Mouse (Mus musculus): ENCODE measurements around the gene Ccdc69. TPM values are rescaled to one million over a fixed set of nuclear protein-coding genes. Genes with fewer than 3 reads are reported as not detected.

Ccdc69 gene
- polyA plus RNA-seq, 1 experiment = 0.04 TPM

- no peaks in the 10 kb centered on the region for H3K36me3 ChIP-seq (ENCODE audit: control insufficient read depth, insufficient read depth)
- H3K79me2 ChIP-seq (ENCODE audit: control insufficient read depth, insufficient read depth) = no peaks in the 10 kb centered on the region
- no peak for TF ChIP-seq CTCF (IDR thresholded peaks at IDR 0.05; ENCODE audit: control insufficient read depth, insufficient read depth, insufficient read length)
- TF ChIP-seq MYOD1 (IDR thresholded peaks at IDR 0.05; ENCODE audit: control insufficient read depth, insufficient read length, low read depth) = no peak
- no peak for TF ChIP-seq USF1 (IDR thresholded peaks at IDR 0.05; ENCODE audit: low read depth)
- no peak for TF ChIP-seq FOSL1 (IDR thresholded peaks at IDR 0.05; ENCODE audit: insufficient read depth, low read length, poor library complexity, severe bottlenecking)
- no peak for TF ChIP-seq MYOG (IDR thresholded peaks at IDR 0.05; ENCODE audit: control insufficient read depth, extremely low read depth, insufficient read length)
- TF ChIP-seq CEBPB (IDR thresholded peaks at IDR 0.05; ENCODE audit: low read depth) = no peak
- TF ChIP-seq MAX (IDR thresholded peaks at IDR 0.05) = no peak
- H3ac ChIP-seq (ENCODE audit: control insufficient read depth, insufficient read length, low read depth) = no peak overlapping the region
- H3K79me3 ChIP-seq (ENCODE audit: low read depth) = no peaks in the 10 kb centered on the region
- no peaks in the 10 kb centered on the region for H3K27me3 ChIP-seq (ENCODE audit: control insufficient read depth, insufficient read depth, insufficient read length)
- H3K4me3 ChIP-seq (ENCODE audit: insufficient read depth, poor library complexity, severe bottlenecking) = no peak overlapping the region
Measured at GRCm38 (mm10) chr11:55109521-55110300, 31.8 kb upstream of the Ccdc69 start.

- Histone ChIP-seq H3K79me3 (ENCODE audit: low read depth) (no peaks in the 10 kb centered on the region), H3K27me3 (ENCODE audit: control insufficient read depth, insufficient read depth, insufficient read length) (no peaks in the 10 kb centered on the region), H3K36me3 (ENCODE audit: control insufficient read depth, insufficient read depth) (no peaks in the 10 kb centered on the region), H3K4me3 (ENCODE audit: insufficient read depth, poor library complexity, severe bottlenecking) (no peak overlapping the region), H3ac (ENCODE audit: control insufficient read depth, insufficient read length, low read depth) (no peak overlapping the region), H3K79me2 (ENCODE audit: control insufficient read depth, insufficient read depth) (no peaks in the 10 kb centered on the region)
- TF ChIP-seq MYOG (IDR thresholded peaks at IDR 0.05; ENCODE audit: control insufficient read depth, extremely low read depth, insufficient read length) (no peak), USF1 (IDR thresholded peaks at IDR 0.05; ENCODE audit: low read depth) (no peak), FOSL1 (IDR thresholded peaks at IDR 0.05; ENCODE audit: insufficient read depth, low read length, poor library complexity, severe bottlenecking) (no peak), CTCF (IDR thresholded peaks at IDR 0.05; ENCODE audit: control insufficient read depth, insufficient read depth, insufficient read length) (no peak), CEBPB (IDR thresholded peaks at IDR 0.05; ENCODE audit: low read depth) (no peak), MAX (IDR thresholded peaks at IDR 0.05) (no peak), MYOD1 (IDR thresholded peaks at IDR 0.05; ENCODE audit: control insufficient read depth, insufficient read length, low read depth) (no peak)
Measured at GRCm38 (mm10) chr11:55106636-55107035, 28.7 kb upstream of the Ccdc69 start.

- no peaks in the 10 kb centered on the region for H3K79me2 ChIP-seq (ENCODE audit: control insufficient read depth, insufficient read depth)
- no peak for TF ChIP-seq MYOD1 (IDR thresholded peaks at IDR 0.05; ENCODE audit: control insufficient read depth, insufficient read length, low read depth)
- TF ChIP-seq FOSL1 (IDR thresholded peaks at IDR 0.05; ENCODE audit: insufficient read depth, low read length, poor library complexity, severe bottlenecking) = no peak
- no peak for TF ChIP-seq CEBPB (IDR thresholded peaks at IDR 0.05; ENCODE audit: low read depth)
- no peak for TF ChIP-seq MYOG (IDR thresholded peaks at IDR 0.05; ENCODE audit: control insufficient read depth, extremely low read depth, insufficient read length)
- no peak overlapping the region for H3ac ChIP-seq (ENCODE audit: control insufficient read depth, insufficient read length, low read depth)
- H3K36me3 ChIP-seq (ENCODE audit: control insufficient read depth, insufficient read depth) = no peaks in the 10 kb centered on the region
- no peak overlapping the region for H3K4me3 ChIP-seq (ENCODE audit: insufficient read depth, poor library complexity, severe bottlenecking)
- no peaks in the 10 kb centered on the region for H3K79me3 ChIP-seq (ENCODE audit: low read depth)
- H3K27me3 ChIP-seq (ENCODE audit: control insufficient read depth, insufficient read depth, insufficient read length) = no peaks in the 10 kb centered on the region
Measured at GRCm38 (mm10) chr11:55105389-55105788, 27.5 kb upstream of the Ccdc69 start.

GRCm38 (mm10) chr11:55103229-55103628 is 25.3 kb upstream of the Ccdc69 start:
- H3K4me3 ChIP-seq (ENCODE audit: insufficient read depth, poor library complexity, severe bottlenecking) = no peak overlapping the region
- H3K79me3 ChIP-seq (ENCODE audit: low read depth) = no peaks in the 10 kb centered on the region
- H3K79me2 ChIP-seq (ENCODE audit: control insufficient read depth, insufficient read depth) = no peaks in the 10 kb centered on the region
- no peaks in the 10 kb centered on the region for H3K27me3 ChIP-seq (ENCODE audit: control insufficient read depth, insufficient read depth, insufficient read length)
- no peak for TF ChIP-seq CEBPB (IDR thresholded peaks at IDR 0.05; ENCODE audit: low read depth)
- H3ac ChIP-seq (ENCODE audit: control insufficient read depth, insufficient read length, low read depth) = no peak overlapping the region
- H3K36me3 ChIP-seq (ENCODE audit: control insufficient read depth, insufficient read depth) = no peaks in the 10 kb centered on the region

- H3K27me3 ChIP-seq (ENCODE audit: control insufficient read depth, insufficient read depth, insufficient read length) = no peaks in the 10 kb centered on the region
- TF ChIP-seq CEBPB (IDR thresholded peaks at IDR 0.05; ENCODE audit: low read depth) = no peak
- TF ChIP-seq FOSL1 (IDR thresholded peaks at IDR 0.05; ENCODE audit: insufficient read depth, low read length, poor library complexity, severe bottlenecking) = no peak
- peak; percentile 63 for TF ChIP-seq USF1 (IDR thresholded peaks at IDR 0.05; ENCODE audit: low read depth)
- TF ChIP-seq MYOD1 (IDR thresholded peaks at IDR 0.05; ENCODE audit: control insufficient read depth, insufficient read length, low read depth) = no peak
- TF ChIP-seq MYOG (IDR thresholded peaks at IDR 0.05; ENCODE audit: control insufficient read depth, extremely low read depth, insufficient read length) = no peak
- TF ChIP-seq MAX (IDR thresholded peaks at IDR 0.05) = no peak
- TF ChIP-seq CTCF (IDR thresholded peaks at IDR 0.05; ENCODE audit: control insufficient read depth, insufficient read depth, insufficient read length) = no peak
- no peak overlapping the region for H3K4me3 ChIP-seq (ENCODE audit: insufficient read depth, poor library complexity, severe bottlenecking)
- H3K36me3 ChIP-seq (ENCODE audit: control insufficient read depth, insufficient read depth) = no peaks in the 10 kb centered on the region
- no peaks in the 10 kb centered on the region for H3K79me3 ChIP-seq (ENCODE audit: low read depth)
- no peak overlapping the region for H3ac ChIP-seq (ENCODE audit: control insufficient read depth, insufficient read length, low read depth)
- H3K79me2 ChIP-seq (ENCODE audit: control insufficient read depth, insufficient read depth) = no peaks in the 10 kb centered on the region
Measured at GRCm38 (mm10) chr11:55102015-55102414, 24.1 kb upstream of the Ccdc69 start.

- no peak overlapping the region for H3K4me3 ChIP-seq (ENCODE audit: insufficient read depth, poor library complexity, severe bottlenecking)
Measured at GRCm38 (mm10) chr11:55099868-55100267, 21.9 kb upstream of the Ccdc69 start.

More at GRCm38 (mm10) chr11:55099868-55100267, 21.9 kb upstream of the Ccdc69 start:
- Histone ChIP-seq H3K79me3 (ENCODE audit: low read depth) (no peaks in the 10 kb centered on the region), H3K27me3 (ENCODE audit: control insufficient read depth, insufficient read depth, insufficient read length) (no peaks in the 10 kb centered on the region), H3ac (ENCODE audit: control insufficient read depth, insufficient read length, low read depth) (no peak overlapping the region), H3K79me2 (ENCODE audit: control insufficient read depth, insufficient read depth) (no peaks in the 10 kb centered on the region), H3K36me3 (ENCODE audit: control insufficient read depth, insufficient read depth) (no peaks in the 10 kb centered on the region)
- TF ChIP-seq CTCF (IDR thresholded peaks at IDR 0.05; ENCODE audit: control insufficient read depth, insufficient read depth, insufficient read length) = no peak
- TF ChIP-seq MYOD1 (IDR thresholded peaks at IDR 0.05; ENCODE audit: control insufficient read depth, insufficient read length, low read depth) = no peak
- no peak for TF ChIP-seq FOSL1 (IDR thresholded peaks at IDR 0.05; ENCODE audit: insufficient read depth, low read length, poor library complexity, severe bottlenecking)
- no peak for TF ChIP-seq MYOG (IDR thresholded peaks at IDR 0.05; ENCODE audit: control insufficient read depth, extremely low read depth, insufficient read length)
- TF ChIP-seq USF1 (IDR thresholded peaks at IDR 0.05; ENCODE audit: low read depth) = no peak
- TF ChIP-seq CEBPB (IDR thresholded peaks at IDR 0.05; ENCODE audit: low read depth) = no peak
- TF ChIP-seq MAX (IDR thresholded peaks at IDR 0.05) = no peak
